Mouse (Mus musculus) liver, postnatal 0 days (tissue): ENCODE results near the gene Btbd6.

Experiments
- CTCF ChIP-seq: sonication (generic); IDR thresholded peaks from 2 replicates; pipeline ENCODE4 v1.5.1; 2016; ENCODE audit warnings: antibody characterized with exemption, low read depth
- EP300 ChIP-seq: IDR thresholded peaks from 2 replicates; pipeline ENCODE4 v1.6.1; 2016; ENCODE audit warnings: antibody characterized with exemption, low read depth, mild to moderate bottlenecking

GRCm38 (mm10) chr12:113027495-113027894, 51.2 kb downstream of the Btbd6 start:
- TF ChIP-seq CTCF: no peak
- TF ChIP-seq EP300: no peak
